Mouse (Mus musculus) megakaryocyte, embryonic 14.5 days (primary cell): Measurements from ENCODE around the gene Fam149b.

Source experiments
- FLI1 ChIP-seq: IDR thresholded peaks from 2 replicates; pipeline ENCODE4 v1.6.1; 2012; ENCODE audit warnings: low read length, inconsistent platforms, mixed read lengths
- GATA1 ChIP-seq: IDR thresholded peaks from 3 replicates; pipeline ENCODE4 v1.6.1; 2012; ENCODE audit warnings: mixed read lengths, low read length, inconsistent platforms, borderline replicate concordance

DNA sequence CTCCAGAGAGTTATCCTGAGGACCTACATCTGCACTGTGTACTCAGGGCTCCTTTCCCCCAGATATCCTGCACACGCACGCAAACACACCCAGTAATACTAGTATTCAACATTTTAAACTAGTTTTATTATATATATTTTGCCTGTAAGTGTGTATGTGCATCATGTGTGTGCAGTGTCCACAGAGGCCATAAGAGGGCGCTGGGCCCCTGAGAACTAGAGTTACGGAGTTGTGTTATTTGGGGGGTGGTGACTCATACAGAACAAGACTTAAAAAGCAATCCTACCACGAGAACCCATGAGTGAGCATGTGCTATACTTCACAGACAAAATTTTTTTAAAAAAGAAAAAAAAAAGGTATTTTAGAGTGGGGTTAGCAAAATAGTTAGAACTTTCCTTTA is 8.5 kb upstream of the Fam149b start:
- TF ChIP-seq GATA1 (no peak), FLI1 (no peak)
